ENCODE assay signal across 9 mouse cellular contexts in the genomic region with DNA sequence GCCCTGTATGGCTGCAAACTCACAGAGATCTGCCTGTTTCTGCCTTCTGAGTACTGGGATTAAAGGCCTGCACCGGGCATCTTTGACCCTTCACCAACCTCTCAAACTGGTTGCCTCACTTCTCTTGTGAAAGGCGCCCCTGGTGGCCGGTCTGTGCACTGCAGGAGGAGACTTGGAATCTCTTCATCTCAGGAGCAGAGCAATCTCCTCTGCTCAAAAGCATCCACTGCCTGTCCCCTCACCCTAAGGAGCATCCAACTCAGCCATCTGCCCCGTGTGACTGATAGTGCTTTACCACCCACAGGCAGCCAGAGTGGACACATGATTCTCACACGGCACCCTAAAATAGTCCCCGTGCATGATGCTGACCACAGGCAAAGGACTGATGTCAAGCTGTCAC.
A peak's percentile ranks its signal among the peaks of the same experiment; 100 is the strongest.
DNase-seq lines count a peak whose midpoint lies in the region; ATAC-seq and TF ChIP-seq lines count a peak whose summit lies in the region.
"Had no signal": no experiment of that assay in that cellular context is flagged by ENCODE, and none has a peak within 500 bp of the region (broad histone marks: within the 10 kb centered on the region; RNA-seq: fewer than 3 reads in every experiment).

No protein-coding gene starts in this region.

- no peak for ATAC-seq in forebrain, embryonic 11.5 days (replicated peaks; ENCODE audit: low FRiP score)
- no peak for ATAC-seq in forebrain, embryonic 16.5 days
- ATAC-seq in lung, embryonic 14.5 days (ENCODE audit: insufficient read depth): no peak
- ATAC-seq: Patski had no signal

- no peak overlapping the region for H3K4me3 ChIP-seq in forebrain, embryonic 11.5 days (ENCODE audit: low read depth, low read length)
- H3K4me3 ChIP-seq in forebrain, embryonic 16.5 days (replicated peaks; ENCODE audit: low read length): no peak overlapping the region
- H3K4me3 ChIP-seq in kidney, adult 2 months (ENCODE audit: insufficient read depth, low read depth, low read length): no peak overlapping the region
- H3K4me3 ChIP-seq in lung, embryonic 14.5 days (ENCODE audit: low read depth, low read length): no peak overlapping the region

- TF ChIP-seq CTCF in kidney, adult 2 months (conservative IDR thresholded peaks at IDR 0.05; ENCODE audit: insufficient read depth, insufficient read length, low read depth, low read length): peak; percentile 52
- peak; percentile 72 for TF ChIP-seq CTCF in lung, embryonic 14.5 days (IDR thresholded peaks at IDR 0.05; ENCODE audit: low read depth)

- DNase-seq in forebrain, embryonic 11.5 days (ENCODE audit: low spot score): peak; percentile 72
- peak; percentile 45 for DNase-seq in CD4-positive helper T cell, adult 2 months (ENCODE audit: low read depth, low spot score)
- peak; percentile 53 for DNase-seq in c-Kit-positive CD71-positive TER-119-negative erythroid progenitor cells, embryonic 14.5 days (ENCODE audit: low read depth)
- DNase-seq in frontal cortex, postnatal 14 days (ENCODE audit: low spot score in 2 of 2): peak; percentile 49 to 52
- DNase-seq in kidney, adult 2 months: peak; percentile 41
- peak; percentile 61 for DNase-seq in lung, embryonic 14.5 days
- DNase-seq in spleen, postnatal 14 days (ENCODE audit: low spot score in 2 of 2): peak; percentile 54 to 77

- H3K36me3 ChIP-seq in forebrain, embryonic 11.5 days (ENCODE audit: control insufficient read depth, insufficient read depth, low read length): no peaks in the 10 kb centered on the region
- H3K36me3 ChIP-seq in forebrain, embryonic 16.5 days (ENCODE audit: control insufficient read depth, insufficient read depth): no peaks in the 10 kb centered on the region
- H3K36me3 ChIP-seq in kidney, adult 2 months (ENCODE audit: control insufficient read depth, insufficient read depth, low read length): no peaks in the 10 kb centered on the region
- H3K36me3 ChIP-seq in lung, embryonic 14.5 days (ENCODE audit: insufficient read depth): no peaks in the 10 kb centered on the region

- 66% methylated on average over 6 of the region's 6 CpGs for WGBS in forebrain, embryonic 11.5 days
- WGBS in forebrain, embryonic 16.5 days: 68% methylated on average over 6 of the region's 6 CpGs
- WGBS in kidney, adult 2 months: 65% methylated on average over 6 of the region's 6 CpGs
- 52% methylated on average over 6 of the region's 6 CpGs for WGBS in lung, embryonic 14.5 days

- H3K27ac ChIP-seq in forebrain, embryonic 11.5 days (ENCODE audit: low read depth, low read length): no peak overlapping the region
- H3K27ac ChIP-seq in forebrain, embryonic 16.5 days (ENCODE audit: low read length): no peak overlapping the region
- H3K27ac ChIP-seq in kidney, adult 2 months (ENCODE audit: insufficient read depth, low read depth, low read length): no peak overlapping the region
- H3K27ac ChIP-seq in lung, embryonic 14.5 days (ENCODE audit: low read depth): no peak overlapping the region; the same call in 1 of the 2 replicates

- H3K9ac ChIP-seq in forebrain, embryonic 11.5 days (ENCODE audit: low read length): no peak overlapping the region
- H3K9ac ChIP-seq in forebrain, embryonic 16.5 days (replicated peaks; ENCODE audit: low read depth, low read length): no peak overlapping the region
- no peak overlapping the region for H3K9ac ChIP-seq in lung, embryonic 14.5 days

- H3K4me2 ChIP-seq in forebrain, embryonic 11.5 days (ENCODE audit: low read depth, low read length, severe bottlenecking): no peak overlapping the region
- H3K4me2 ChIP-seq in forebrain, embryonic 16.5 days (ENCODE audit: low read length): no peak overlapping the region
- H3K4me2 ChIP-seq in lung, embryonic 14.5 days: no peak overlapping the region

- H3K9me3 ChIP-seq in forebrain, embryonic 11.5 days (ENCODE audit: control insufficient read depth, low read length): no peaks in the 10 kb centered on the region
- no peaks in the 10 kb centered on the region for H3K9me3 ChIP-seq in forebrain, embryonic 16.5 days (ENCODE audit: control insufficient read depth, low read length)
- no peaks in the 10 kb centered on the region for H3K9me3 ChIP-seq in lung, embryonic 14.5 days (ENCODE audit: low read depth, low read length)

- H3K27me3 ChIP-seq in forebrain, embryonic 11.5 days (ENCODE audit: control insufficient read depth, insufficient read depth, low read length): no peaks in the 10 kb centered on the region
- H3K27me3 ChIP-seq in forebrain, embryonic 16.5 days (replicated peaks; ENCODE audit: control insufficient read depth, insufficient read depth, low read length): no peaks in the 10 kb centered on the region; the same call in 1 of the 2 replicates
- no peaks in the 10 kb centered on the region for H3K27me3 ChIP-seq in kidney, adult 2 months (replicated peaks; ENCODE audit: control insufficient read depth, insufficient read depth, low read length)
- H3K27me3 ChIP-seq in lung, embryonic 14.5 days (ENCODE audit: insufficient read depth, low read length): no peaks in the 10 kb centered on the region
- H3K27me3 ChIP-seq: Patski had no signal

- H3K4me1 ChIP-seq in forebrain, embryonic 11.5 days (replicated peaks; ENCODE audit: control insufficient read depth, insufficient read depth, low read length): peaks cover 7% of the 10 kb centered on the region; the same call in 1 of the 2 replicates
- peaks cover 56% of the 10 kb centered on the region for H3K4me1 ChIP-seq in forebrain, embryonic 16.5 days (replicated peaks; ENCODE audit: control insufficient read depth, insufficient read depth, low read length)
- peaks cover 12% of the 10 kb centered on the region; the same call in 1 of the 2 replicates for H3K4me1 ChIP-seq in kidney, adult 2 months (ENCODE audit: control insufficient read depth, insufficient read depth, low read length)
- peaks cover 25% of the 10 kb centered on the region; the same call in 1 of the 2 replicates for H3K4me1 ChIP-seq in lung, embryonic 14.5 days (ENCODE audit: insufficient read depth)

- TF ChIP-seq POLR2A in kidney, adult 2 months (IDR thresholded peaks at IDR 0.05; ENCODE audit: low read depth, low read length): no peak
